Mouse (Mus musculus): Measurements from ENCODE around the gene Btn2a2. TPM values are rescaled to one million over a fixed set of nuclear protein-coding genes. Genes with fewer than 3 reads are reported as not detected.

The Btn2a2 gene
- total and polyA plus RNA-seq, 3 experiments, result 1.2 to 2.1 (median 1.3) TPM

DNA sequence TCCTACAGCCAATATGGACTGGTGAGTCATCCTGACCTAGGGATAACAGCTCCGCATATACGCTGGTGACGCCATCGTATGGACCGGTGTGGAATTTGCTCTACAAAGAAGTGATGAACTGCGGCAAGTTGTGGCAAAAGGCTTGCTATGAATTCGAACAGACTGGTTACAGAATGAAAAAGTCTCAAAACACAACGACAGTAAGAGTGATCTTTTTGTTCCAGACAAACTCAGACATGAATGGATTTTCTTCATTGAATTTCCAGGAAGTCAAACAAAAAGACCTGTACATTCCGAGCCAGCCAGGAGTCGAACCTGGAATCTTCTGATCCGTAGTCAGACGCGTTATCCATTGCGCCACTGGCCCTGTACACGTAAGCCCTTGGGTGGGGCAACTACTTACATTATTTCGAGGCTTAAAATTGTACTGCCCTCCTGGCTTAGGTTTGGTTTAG is 42.1 kb downstream of the Btn2a2 start (continued):
- TF ChIP-seq EP300 (IDR thresholded peaks at IDR 0.05; ENCODE audit: low read length) (no peak), IRF4 (IDR thresholded peaks at IDR 0.05; ENCODE audit: low read depth, low read length) (no peak), TBP (conservative IDR thresholded peaks at IDR 0.05; ENCODE audit: low read depth, low read length) (peak; percentile 99), ZMIZ1 (IDR thresholded peaks at IDR 0.05; ENCODE audit: low read depth, low read length) (no peak), NRF1 (IDR thresholded peaks at IDR 0.05; ENCODE audit: low read depth, low read length) (peak; percentile 62), ELF1 (IDR thresholded peaks at IDR 0.05; ENCODE audit: low read depth, low read length) (peak; percentile 97)

DNA sequence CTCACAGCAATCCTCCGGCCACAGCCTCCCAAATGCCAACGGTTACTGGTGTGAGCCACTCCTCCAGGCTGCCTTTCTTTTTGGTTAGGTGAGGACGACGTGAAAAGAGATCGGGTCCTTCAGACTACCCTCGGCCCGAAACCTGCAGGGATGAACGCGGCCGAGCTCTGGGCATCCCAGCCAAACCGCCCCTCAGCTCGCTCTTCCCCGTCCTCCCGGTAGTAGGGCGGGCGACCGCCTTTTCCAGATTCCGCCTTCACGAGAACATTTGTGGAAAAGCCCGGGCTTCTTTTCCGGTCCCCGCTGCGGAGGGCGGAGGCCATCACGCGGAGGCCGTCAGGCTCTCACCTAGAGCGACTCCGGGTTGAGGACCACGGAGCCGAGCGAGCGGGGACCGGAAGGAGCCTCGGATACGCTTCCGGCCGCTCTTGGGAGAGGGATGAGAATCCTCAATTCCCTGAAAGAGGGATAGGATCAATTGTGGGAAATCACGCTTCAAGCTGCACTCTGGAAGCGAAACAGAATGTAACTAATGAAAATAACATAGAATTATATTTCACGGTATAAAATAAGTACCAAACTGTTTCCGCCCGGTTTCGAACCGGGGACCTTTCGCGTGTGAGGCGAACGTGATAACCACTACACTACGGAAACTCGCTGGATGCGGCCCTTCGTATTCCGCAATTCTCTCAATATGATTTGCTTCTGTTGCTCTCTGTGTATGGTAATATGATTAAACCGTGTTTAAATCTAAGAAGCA is 42.9 kb downstream of the Btn2a2 start:
- peaks cover 0 to 27% of the 10 kb centered on the region in 2 experiments; a peak in 2 of 4 replicates for H3K4me1 ChIP-seq (ENCODE audit: control insufficient read depth in 1 of 2, insufficient read depth in 2 of 2)
- H3K27me3 ChIP-seq (replicated peaks), result no peaks in the 10 kb centered on the region
- no peaks in the 10 kb centered on the region for H3K36me3 ChIP-seq (replicated peaks in 1 of 2; ENCODE audit: control insufficient read depth in 1 of 2, insufficient read depth in 1 of 2, low read length in 1 of 2)
- no peaks in the 10 kb centered on the region for H3K79me2 ChIP-seq (replicated peaks; ENCODE audit: control insufficient read depth, extremely low read depth, insufficient read depth, poor library complexity, severe bottlenecking)
- dilution Hi-C loops (cut with MboI; ENCODE audit: extremely low pct_ligation_motif_present, extremely low pct_unique_long_range_greater_than_20kb, low sequenced_read_pairs) (no loop called here), in situ Hi-C loops (cut with MboI; ENCODE audit: low pct_ligation_motif_present, low pct_unique_long_range_greater_than_20kb, low sequenced_read_pairs) (loop anchor here (25.0 kb wide), 2 partner anchors 1508 to 1583 kb away; partner anchors contain the start of gene Zfp184)
- peak overlapping the region; percentile 78 to 91 (median 80) for H3K4me3 ChIP-seq (replicated peaks in 1 of 3; ENCODE audit: low read depth in 2 of 3, low read length in 2 of 3, poor library complexity in 1 of 3)
- peak; percentile 91 for DNase-seq (ENCODE audit: extremely low read depth)
- H3K9me3 ChIP-seq (replicated peaks; ENCODE audit: low read length), result no peaks in the 10 kb centered on the region
- H3K4me2 ChIP-seq (ENCODE audit: insufficient read depth, low read depth, poor library complexity, severe bottlenecking), result peak overlapping the region; percentile 85
- H3K9ac ChIP-seq (ENCODE audit: insufficient read depth, low read depth), result peak overlapping the region; percentile 90
- peak overlapping the region; percentile 85 for H3K27ac ChIP-seq (ENCODE audit: insufficient read depth, low read depth)
- TF ChIP-seq KAT2A (IDR thresholded peaks at IDR 0.05; ENCODE audit: insufficient replicate concordance, low read length) (peak; percentile 93), PAX5 (IDR thresholded peaks at IDR 0.05; ENCODE audit: low read length) (no peak), E2F4 (IDR thresholded peaks at IDR 0.05; ENCODE audit: insufficient replicate concordance, low read depth, low read length) (0 out of 2 replicates have a peak, but pooled peaks have one; percentile 86), POLR2AphosphoS2 (IDR thresholded peaks at IDR 0.05; ENCODE audit: low read depth, low read length) (no peak), JUN (IDR thresholded peaks at IDR 0.05; ENCODE audit: insufficient read depth, low read depth, low read length) (no peak), MEF2A (IDR thresholded peaks at IDR 0.05; ENCODE audit: borderline replicate concordance, low read depth, low read length) (peak; percentile 74; the same call in 1 of the 2 replicates), IRF4 (IDR thresholded peaks at IDR 0.05; ENCODE audit: low read depth, low read length) (peak; percentile 66; the same call in 1 of the 2 replicates), CTCF (conservative IDR thresholded peaks at IDR 0.05 in 1 of 2, IDR thresholded peaks at IDR 0.05 in 1 of 2; ENCODE audit: low read depth in 2 of 2, low read length in 2 of 2) (no peak), UBTF (IDR thresholded peaks at IDR 0.05; ENCODE audit: low read depth, low read length) (peak; percentile 96), POLR2A (IDR thresholded peaks at IDR 0.05; ENCODE audit: low read depth, low read length) (peak; percentile 80), EP300 (IDR thresholded peaks at IDR 0.05; ENCODE audit: low read length) (no peak), USF1 (IDR thresholded peaks at IDR 0.05; ENCODE audit: low read depth, low read length) (no peak), MAFK (IDR thresholded peaks at IDR 0.05; ENCODE audit: insufficient replicate concordance, low read length) (peak; percentile 97), CHD1 (IDR thresholded peaks at IDR 0.05; ENCODE audit: low read depth, low read length) (0 out of 2 replicates have a peak, but pooled peaks have one; percentile 42), TBP (conservative IDR thresholded peaks at IDR 0.05; ENCODE audit: low read depth, low read length) (peak; percentile 100), SIN3A (IDR thresholded peaks at IDR 0.05; ENCODE audit: low read length) (peak; percentile 33; the same call in 1 of the 2 replicates), ETS1 (conservative IDR thresholded peaks at IDR 0.05; ENCODE audit: low read depth, low read length) (no peak), RCOR1 (conservative IDR thresholded peaks at IDR 0.05; ENCODE audit: low read depth, low read length) (no peak), ZMIZ1 (IDR thresholded peaks at IDR 0.05; ENCODE audit: low read depth, low read length) (no peak), MAZ (IDR thresholded peaks at IDR 0.05; ENCODE audit: low read depth, low read length) (no peak), SMC3 (IDR thresholded peaks at IDR 0.05; ENCODE audit: low read depth, low read length) (no peak), TCF12 (IDR thresholded peaks at IDR 0.05; ENCODE audit: low read depth, low read length) (peak; percentile 80; the same call in 1 of the 2 replicates), ZKSCAN1 (IDR thresholded peaks at IDR 0.05; ENCODE audit: borderline replicate concordance, low read depth, low read length) (no peak), ZNF384 (IDR thresholded peaks at IDR 0.05; ENCODE audit: low read depth, low read length) (no peak), BHLHE40 (IDR thresholded peaks at IDR 0.05; ENCODE audit: low read depth, low read length) (peak; percentile 62; the same call in 1 of the 2 replicates), NELFE (IDR thresholded peaks at IDR 0.05; ENCODE audit: low read depth, low read length) (peak; percentile 76), MYC (IDR thresholded peaks at IDR 0.05; ENCODE audit: low read depth, low read length) (no peak), USF2 (conservative IDR thresholded peaks at IDR 0.05; ENCODE audit: low read depth, low read length) (no peak), MXI1 (IDR thresholded peaks at IDR 0.05; ENCODE audit: low read depth, low read length) (peak; percentile 70; the same call in 1 of the 2 replicates), HCFC1 (IDR thresholded peaks at IDR 0.05; ENCODE audit: low read depth, low read length) (peak; percentile 82), GABPA (IDR thresholded peaks at IDR 0.05; ENCODE audit: insufficient replicate concordance, low read depth, low read length) (no peak), ELF1 (IDR thresholded peaks at IDR 0.05; ENCODE audit: low read depth, low read length) (peak; percentile 95), RAD21 (IDR thresholded peaks at IDR 0.05; ENCODE audit: low read depth, low read length) (no peak)
